Mouse (Mus musculus) heart, embryonic 15.5 days (tissue): Measurements from ENCODE around the gene Tmem97. TPM values are rescaled to one million over a fixed set of nuclear protein-coding genes. Genes with fewer than 3 reads are reported as not detected.

ENCODE experiments used
- ATAC-seq: fragments of 200-750 bp; cut with Nextera tagmentation; replicated peaks from 2 replicates; pipeline ENCODE4 v1.8.0; 2017; ENCODE audit warnings: low read depth, moderate TSS enrichment; ENCODE audit not compliant: insufficient number of reproducible peaks, insufficient read depth, low FRiP score
- H3K27ac ChIP-seq: fragments of 300-500 bp; sonication (generic); 2 replicates; pipeline ENCODE4 v1.5.1; 2015; ENCODE audit warnings: mild to moderate bottlenecking, inconsistent platforms
- H3K27me3 ChIP-seq: fragments of 300-500 bp; sonication (generic); 2 replicates; pipeline ENCODE4 v1.6.1; 2015; ENCODE audit warnings: inconsistent platforms
- H3K36me3 ChIP-seq: fragments of 300-500 bp; sonication (generic); 2 replicates; pipeline ENCODE4 v1.6.1; 2015; ENCODE audit warnings: mild to moderate bottlenecking, inconsistent platforms
- H3K4me1 ChIP-seq: fragments of 300-500 bp; sonication (generic); replicated peaks from 2 replicates; pipeline ENCODE4 v1.6.1; 2015; ENCODE audit warnings: inconsistent platforms
- H3K4me2 ChIP-seq: fragments of 300-500 bp; sonication (generic); 2 replicates; pipeline ENCODE4 v1.6.1; 2015; ENCODE audit warnings: inconsistent platforms, mild to moderate bottlenecking, moderate library complexity
- H3K4me3 ChIP-seq: fragments of 300-500 bp; sonication (generic); 2 replicates; pipeline ENCODE4 v1.5.1; 2015; ENCODE audit warnings: mild to moderate bottlenecking, inconsistent platforms
- H3K9ac ChIP-seq: fragments of 300-500 bp; sonication (generic); 2 replicates; pipeline ENCODE4 v1.6.1; 2015; ENCODE audit warnings: mild to moderate bottlenecking, inconsistent platforms
- H3K9me3 ChIP-seq: fragments of 300-500 bp; sonication (generic); replicated peaks from 2 replicates; pipeline ENCODE4 v1.6.1; 2016; ENCODE audit warnings: inconsistent platforms
- WGBS: fragments of 180-500 bp; shearing (Covaris S2); methylation state at CpG from one replicate; pipeline ENCODE4 v1.1.7; 2015; ENCODE audit warnings: mixed read lengths; 5-methylcytosine and 5-hydroxymethylcytosine counted together
- polyA plus RNA-seq: library from polyadenylated mRNA; unstranded; fragments of >200 nt; fragmentation: Nextera tagmentation; extraction: Ambion mirVana; gene quantifications from 2 replicates; pipeline ENCODE4 v1.2.1, GENCODE M21; 2015

Tmem97 gene
- polyA plus RNA-seq, 1 experiment from 2014 or later: 43.8 TPM

- H3K4me1 ChIP-seq: peaks cover 23% of the 10 kb centered on the region
- H3K4me2 ChIP-seq: peak overlapping the region; percentile 11; the same call in 1 of the 2 replicates
- no peak; the same call in 1 of the 2 replicates for ATAC-seq
- H3K27ac ChIP-seq: peak overlapping the region; percentile 73
- H3K4me3 ChIP-seq: no peak overlapping the region
- H3K36me3 ChIP-seq: peaks cover 38% of the 10 kb centered on the region
- no peaks in the 10 kb centered on the region for H3K27me3 ChIP-seq
- no peak overlapping the region for H3K9ac ChIP-seq
- 53% methylated on average over 6 of the region's 6 CpGs for WGBS
- no peaks in the 10 kb centered on the region for H3K9me3 ChIP-seq
Measured at GRCm38 (mm10) chr11:78531046-78531445, 19.5 kb downstream of the Tmem97 start.

GRCm38 (mm10) chr11:78530001-78530400 lies 20.6 kb downstream of the Tmem97 start:
- Histone ChIP-seq H3K4me3 (no peak overlapping the region), H3K27ac (0 out of 2 replicates have a peak overlapping the region, but pooled peaks have one; percentile 73), H3K9me3 (no peaks in the 10 kb centered on the region), H3K36me3 (peaks cover 47% of the 10 kb centered on the region), H3K27me3 (no peaks in the 10 kb centered on the region), H3K4me2 (no peak overlapping the region), H3K9ac (no peak overlapping the region), H3K4me1 (peaks cover 19% of the 10 kb centered on the region)
- no peak for ATAC-seq
- WGBS: 81% methylated on average over 12 of the region's 12 CpGs

GRCm38 (mm10) chr11:78528714-78529113 lies 21.9 kb downstream of the Tmem97 start:
- Histone ChIP-seq H3K9ac (no peak overlapping the region), H3K27ac (no peak overlapping the region), H3K36me3 (peaks cover 60% of the 10 kb centered on the region), H3K27me3 (no peaks in the 10 kb centered on the region), H3K9me3 (no peaks in the 10 kb centered on the region), H3K4me2 (no peak overlapping the region), H3K4me1 (peaks cover 13% of the 10 kb centered on the region), H3K4me3 (no peak overlapping the region)
- 82% methylated on average over 9 of the region's 9 CpGs for WGBS
- ATAC-seq: no peak

GRCm38 (mm10) chr11:78524838-78525237 lies 25.7 kb downstream of the Tmem97 start:
- Histone ChIP-seq H3K27ac (no peak overlapping the region), H3K9me3 (no peaks in the 10 kb centered on the region), H3K27me3 (no peaks in the 10 kb centered on the region), H3K9ac (no peak overlapping the region), H3K4me3 (no peak overlapping the region), H3K36me3 (peaks cover 96% of the 10 kb centered on the region), H3K4me2 (no peak overlapping the region), H3K4me1 (peaks cover 4% of the 10 kb centered on the region)
- WGBS: 75% methylated on average over 2 of the region's 2 CpGs
- no peak for ATAC-seq

- Histone ChIP-seq H3K4me3 (no peak overlapping the region), H3K27ac (no peak overlapping the region), H3K4me2 (no peak overlapping the region), H3K27me3 (no peaks in the 10 kb centered on the region), H3K4me1 (peaks cover 4% of the 10 kb centered on the region; the same call in 1 of the 2 replicates), H3K9ac (no peak overlapping the region), H3K36me3 (peaks cover 97% of the 10 kb centered on the region), H3K9me3 (no peaks in the 10 kb centered on the region)
- ATAC-seq: no peak
- WGBS: 72% methylated on average over 9 of the region's 9 CpGs
Measured at GRCm38 (mm10) chr11:78523241-78523955, 27.2 kb downstream of the Tmem97 start.

- Histone ChIP-seq H3K36me3 (peaks cover 98% of the 10 kb centered on the region), H3K4me1 (peaks cover 4% of the 10 kb centered on the region; the same call in 1 of the 2 replicates), H3K4me2 (no peak overlapping the region), H3K9ac (no peak overlapping the region), H3K27me3 (no peaks in the 10 kb centered on the region), H3K4me3 (no peak overlapping the region), H3K9me3 (no peaks in the 10 kb centered on the region), H3K27ac (no peak overlapping the region)
- WGBS: 89% methylated on average over 1 of the region's 1 CpGs
- ATAC-seq: no peak
Measured at GRCm38 (mm10) chr11:78522481-78522997, 28.0 kb downstream of the Tmem97 start.

GRCm38 (mm10) chr11:78521880-78522279 lies 28.7 kb downstream of the Tmem97 start:
- WGBS: 78% methylated on average over 3 of the region's 3 CpGs
- no peak overlapping the region for H3K27ac ChIP-seq
- H3K27me3 ChIP-seq: no peaks in the 10 kb centered on the region
- H3K4me2 ChIP-seq: no peak overlapping the region
- ATAC-seq: no peak
- peaks cover 94% of the 10 kb centered on the region for H3K36me3 ChIP-seq
- H3K9me3 ChIP-seq: no peaks in the 10 kb centered on the region
- H3K4me1 ChIP-seq: peaks cover 4% of the 10 kb centered on the region; the same call in 1 of the 2 replicates
- no peak overlapping the region for H3K4me3 ChIP-seq
- no peak overlapping the region for H3K9ac ChIP-seq

- no peak for ATAC-seq
- 86% methylated on average over 10 of the region's 10 CpGs for WGBS
- H3K9me3 ChIP-seq: no peaks in the 10 kb centered on the region
Measured at GRCm38 (mm10) chr11:78518931-78519330, 31.6 kb downstream of the Tmem97 start.

GRCm38 (mm10) chr11:78515549-78516325 lies 34.8 kb downstream of the Tmem97 start:
- no peaks in the 10 kb centered on the region for H3K9me3 ChIP-seq
- H3K4me3 ChIP-seq: no peak overlapping the region
- WGBS: 64% methylated on average over 2 of the region's 2 CpGs
- H3K36me3 ChIP-seq: peaks cover 63% of the 10 kb centered on the region
- H3K4me1 ChIP-seq: peaks cover 15% of the 10 kb centered on the region
- H3K27ac ChIP-seq: no peak overlapping the region
- H3K27me3 ChIP-seq: no peaks in the 10 kb centered on the region
- ATAC-seq: no peak
- no peak overlapping the region for H3K9ac ChIP-seq
- H3K4me2 ChIP-seq: no peak overlapping the region

More at GRCm38 (mm10) chr11:78518931-78519330, 31.6 kb downstream of the Tmem97 start:
- Histone ChIP-seq H3K27ac (no peak overlapping the region), H3K4me3 (no peak overlapping the region), H3K4me2 (no peak overlapping the region), H3K4me1 (peaks cover 4% of the 10 kb centered on the region; the same call in 1 of the 2 replicates), H3K36me3 (peaks cover 95% of the 10 kb centered on the region), H3K9ac (no peak overlapping the region), H3K27me3 (no peaks in the 10 kb centered on the region)

GRCm38 (mm10) chr11:78513106-78513790 lies 37.3 kb downstream of the Tmem97 start:
- 78% methylated on average over 3 of the region's 3 CpGs for WGBS
- H3K27ac ChIP-seq: no peak overlapping the region
- H3K9ac ChIP-seq: peak overlapping the region; percentile 99; the same call in 1 of the 2 replicates
- H3K36me3 ChIP-seq: peaks cover 50% of the 10 kb centered on the region
- peak overlapping the region; percentile 91 for H3K4me2 ChIP-seq
- peak overlapping the region; percentile 91 for H3K4me3 ChIP-seq
- H3K9me3 ChIP-seq: no peaks in the 10 kb centered on the region
- no peaks in the 10 kb centered on the region for H3K27me3 ChIP-seq
- ATAC-seq: no peak
- H3K4me1 ChIP-seq: peaks cover 15% of the 10 kb centered on the region
